Mouse (Mus musculus): ENCODE results near the gene Lrrc23. TPM values are rescaled to one million over a fixed set of nuclear protein-coding genes. Genes with fewer than 3 reads are reported as not detected.

Lrrc23 gene
- polyA plus RNA-seq, 1 experiment, result not detected

DNA sequence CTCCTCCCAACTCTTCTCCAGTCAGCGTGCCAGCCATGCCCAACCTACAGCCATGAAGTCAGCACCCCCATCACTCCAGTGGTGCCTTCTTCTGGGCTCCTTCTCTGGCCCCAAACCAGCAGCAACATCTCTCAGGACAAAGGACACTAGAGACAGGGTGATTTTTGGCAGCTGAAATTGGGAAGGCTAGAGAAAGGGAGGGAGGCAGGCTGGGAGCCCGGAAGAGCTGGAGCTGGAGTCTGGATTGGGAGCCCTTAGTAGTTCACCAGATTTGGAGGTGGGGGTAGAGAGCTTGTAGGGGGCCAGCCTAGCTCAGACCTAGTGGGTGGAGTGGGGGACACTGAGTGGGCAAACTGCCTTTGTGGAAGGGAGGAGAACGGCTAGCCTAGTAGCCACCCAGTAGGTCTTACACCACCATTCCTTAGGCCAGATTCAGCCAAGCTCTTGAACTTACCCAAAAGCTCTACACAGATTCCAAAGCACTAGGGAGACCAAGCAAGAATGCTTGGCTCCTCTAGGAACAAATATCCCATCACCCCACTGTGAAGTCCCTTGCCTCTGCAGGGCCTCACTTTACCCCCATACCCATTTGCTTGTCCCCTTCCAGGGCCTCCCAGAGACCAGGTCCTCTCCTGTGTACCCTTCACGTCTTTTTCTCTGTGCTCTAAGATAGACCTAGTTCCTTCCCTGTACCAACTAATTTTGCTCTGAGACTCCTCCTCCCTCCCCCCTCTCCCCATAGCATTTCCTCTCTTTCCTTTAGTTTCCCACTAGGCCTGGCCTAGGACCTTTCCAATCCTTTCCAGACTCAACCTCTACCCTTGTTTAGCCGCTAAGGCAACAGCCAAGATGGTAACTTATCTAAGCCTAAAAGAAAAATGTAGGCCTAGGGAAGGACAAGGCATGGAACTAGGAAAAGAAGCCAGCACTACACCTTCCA lies 21.3 kb downstream of the Lrrc23 start:
- Histone ChIP-seq H3K4me1 (ENCODE audit: control insufficient read depth, insufficient read depth, low read length) (peaks cover 9% of the 10 kb centered on the region), H3K4me3 (ENCODE audit: insufficient read depth, low read length) (peak overlapping the region; percentile 53), H3K27ac (ENCODE audit: insufficient read depth, low read length) (peak overlapping the region; percentile 99)
- TF ChIP-seq CTCF (IDR thresholded peaks at IDR 0.05; ENCODE audit: borderline replicate concordance, insufficient read depth, low read length) (no peak), POLR2A (IDR thresholded peaks at IDR 0.05; ENCODE audit: low read depth, low read length) (peak; percentile 85)

DNA sequence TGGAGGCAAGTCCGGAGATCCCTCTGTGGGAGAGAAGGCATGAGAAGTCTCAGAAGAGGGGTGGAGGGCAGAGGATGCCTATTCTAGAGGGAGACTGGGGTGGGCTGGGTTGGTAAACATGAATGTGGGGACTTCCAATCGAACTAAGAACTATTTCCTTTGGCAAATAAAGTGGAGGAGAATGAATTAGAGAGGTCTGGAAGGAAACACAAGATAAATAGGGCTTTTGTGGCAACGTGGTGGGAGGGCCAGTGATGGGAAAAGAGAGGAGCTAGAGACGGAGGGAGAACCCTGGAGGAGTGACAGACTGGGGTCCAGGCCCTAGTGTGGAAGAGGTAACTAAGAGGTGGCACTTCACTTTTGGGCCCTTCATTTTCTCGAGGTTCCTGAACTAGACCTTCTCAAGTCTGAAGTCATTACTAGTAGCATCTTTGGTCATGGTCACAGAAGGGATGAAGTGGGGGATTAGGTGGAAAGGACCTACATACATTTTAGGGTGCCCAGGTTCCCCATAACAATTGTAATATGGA lies 22.1 kb downstream of the Lrrc23 start:
- Histone ChIP-seq H3K4me1 (ENCODE audit: control insufficient read depth, insufficient read depth, low read length) (peaks cover 9% of the 10 kb centered on the region), H3K27ac (ENCODE audit: insufficient read depth, low read length) (peak overlapping the region; percentile 99), H3K4me3 (ENCODE audit: insufficient read depth, low read length) (peak overlapping the region; percentile 53)
- TF ChIP-seq POLR2A (IDR thresholded peaks at IDR 0.05; ENCODE audit: low read depth, low read length), result 0 out of 2 replicates have a peak, but pooled peaks have one; percentile 4
- TF ChIP-seq CTCF (IDR thresholded peaks at IDR 0.05; ENCODE audit: borderline replicate concordance, insufficient read depth, low read length), result no peak

DNA sequence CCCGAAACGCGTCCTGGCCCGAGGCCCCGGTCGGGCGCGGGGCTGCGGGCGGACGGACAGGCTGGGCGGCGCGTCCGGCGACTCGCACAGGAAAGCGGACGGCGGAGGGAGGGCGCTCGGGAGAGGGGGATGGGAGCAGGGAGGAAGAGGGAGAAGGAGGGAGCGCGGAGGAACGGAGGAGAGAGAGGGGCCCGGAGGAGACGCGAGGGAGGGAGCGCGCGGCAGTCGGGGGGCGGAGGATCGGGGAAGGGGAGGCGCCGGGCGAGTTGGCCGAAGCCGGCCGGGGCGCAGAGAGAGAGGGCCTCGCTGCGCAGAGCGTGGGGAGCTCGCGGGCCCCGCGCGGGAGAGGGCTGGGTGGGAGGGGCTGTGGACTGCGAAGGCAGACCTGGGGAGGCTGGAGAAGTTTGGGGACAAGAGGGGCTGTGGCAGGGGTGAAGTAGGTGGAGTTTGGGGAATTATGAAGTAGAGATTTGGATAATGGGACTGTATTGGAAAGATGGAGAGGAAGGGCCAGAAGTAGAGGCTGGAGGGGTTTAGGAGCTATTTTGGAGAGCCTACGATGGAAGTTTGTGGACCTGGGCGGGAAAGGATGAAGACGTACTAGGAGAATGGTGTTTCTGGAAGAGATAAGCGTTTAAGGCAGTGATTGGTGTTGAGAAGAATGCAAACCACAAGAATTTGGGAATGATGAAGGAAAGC lies 22.7 kb downstream of the Lrrc23 start:
- peak overlapping the region; percentile 99 for H3K27ac ChIP-seq (ENCODE audit: insufficient read depth, low read length)
- H3K4me1 ChIP-seq (ENCODE audit: control insufficient read depth, insufficient read depth, low read length), result peaks cover 9% of the 10 kb centered on the region
- peak overlapping the region; percentile 53 for H3K4me3 ChIP-seq (ENCODE audit: insufficient read depth, low read length)
- peak; percentile 64 for TF ChIP-seq POLR2A (IDR thresholded peaks at IDR 0.05; ENCODE audit: low read depth, low read length)
- no peak for TF ChIP-seq CTCF (IDR thresholded peaks at IDR 0.05; ENCODE audit: borderline replicate concordance, insufficient read depth, low read length)

DNA sequence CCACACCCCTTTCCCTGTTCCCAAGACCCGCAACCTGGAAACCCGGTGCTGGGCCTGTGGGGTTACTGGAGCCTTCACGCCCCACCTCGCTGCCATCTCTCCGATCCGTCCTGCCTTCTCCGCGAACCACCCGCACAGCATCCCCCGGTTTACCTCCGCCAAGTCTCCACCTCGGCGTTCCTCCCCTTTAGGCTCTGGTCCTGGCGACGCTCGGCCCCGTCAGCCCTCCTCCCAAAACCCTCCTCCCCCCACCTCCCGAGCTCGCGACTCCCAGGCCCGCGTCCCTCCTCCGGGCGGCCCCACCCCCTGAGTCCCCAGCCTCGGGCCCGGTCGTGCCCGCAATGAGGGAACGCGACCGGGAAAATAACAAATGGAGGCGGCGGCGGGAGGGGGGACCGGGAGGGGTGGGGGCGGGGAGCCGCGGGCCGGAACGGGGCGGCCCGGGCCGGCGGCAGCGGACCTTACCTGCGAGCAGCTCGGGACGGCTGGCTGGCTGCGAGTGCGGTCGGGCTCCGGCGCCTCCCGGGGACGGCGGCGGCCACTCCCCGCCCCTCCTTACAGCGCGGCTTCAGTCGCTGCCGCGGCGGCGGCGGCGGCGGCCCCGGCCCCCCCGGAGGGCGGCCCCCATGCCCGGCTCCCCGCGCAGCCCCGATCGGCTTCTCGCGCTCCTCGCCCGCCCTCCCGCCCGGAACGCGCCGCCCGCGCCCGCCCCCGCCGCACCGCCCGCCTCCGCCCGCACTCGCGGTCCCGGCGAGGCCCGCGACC lies 23.5 kb downstream of the Lrrc23 start, which contains the start of the genes Gm45234 and Atn1:
Gene Gm45234 (minus strand): TSS at position 191 of the 765 bp plus-strand sequence.
Gene Atn1 (minus strand): TSS at position 694 of the 765 bp plus-strand sequence.
- Histone ChIP-seq H3K4me3 (ENCODE audit: insufficient read depth, low read length) (peak within 1 kb of the TSS; percentile 77), H3K4me1 (ENCODE audit: control insufficient read depth, insufficient read depth, low read length) (peaks cover 9% of the 10 kb centered on the region), H3K27ac (ENCODE audit: insufficient read depth, low read length) (peak within 1 kb of the TSS; percentile 99)
- TF ChIP-seq CTCF (IDR thresholded peaks at IDR 0.05; ENCODE audit: borderline replicate concordance, insufficient read depth, low read length), result no peak
- peak; percentile 70 for TF ChIP-seq POLR2A (IDR thresholded peaks at IDR 0.05; ENCODE audit: low read depth, low read length)

DNA sequence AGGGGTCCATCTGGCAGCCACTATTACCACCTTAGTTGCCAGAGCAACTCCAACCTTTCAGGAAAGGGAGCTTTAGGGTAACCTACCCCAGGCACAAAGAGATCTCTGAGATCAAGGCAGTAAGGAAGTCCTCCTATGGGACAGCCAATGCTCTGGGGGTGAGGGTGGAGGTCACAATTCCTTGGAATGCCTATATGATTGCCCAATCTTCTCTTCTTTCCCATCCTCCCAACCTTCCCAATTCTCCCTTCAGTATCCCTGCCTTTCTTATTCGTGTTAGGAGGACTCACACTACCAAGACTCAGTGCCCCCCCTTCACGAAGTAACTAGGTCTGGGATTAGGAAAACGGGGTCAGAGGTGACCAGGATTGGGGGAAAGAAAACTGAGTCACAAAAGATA lies 24.2 kb downstream of the Lrrc23 start:
- Histone ChIP-seq H3K27ac (ENCODE audit: insufficient read depth, low read length) (peak overlapping the region; percentile 62), H3K4me1 (ENCODE audit: control insufficient read depth, insufficient read depth, low read length) (peaks cover 9% of the 10 kb centered on the region)
- TF ChIP-seq POLR2A (IDR thresholded peaks at IDR 0.05; ENCODE audit: low read depth, low read length) (no peak), CTCF (IDR thresholded peaks at IDR 0.05; ENCODE audit: borderline replicate concordance, insufficient read depth, low read length) (no peak)

DNA sequence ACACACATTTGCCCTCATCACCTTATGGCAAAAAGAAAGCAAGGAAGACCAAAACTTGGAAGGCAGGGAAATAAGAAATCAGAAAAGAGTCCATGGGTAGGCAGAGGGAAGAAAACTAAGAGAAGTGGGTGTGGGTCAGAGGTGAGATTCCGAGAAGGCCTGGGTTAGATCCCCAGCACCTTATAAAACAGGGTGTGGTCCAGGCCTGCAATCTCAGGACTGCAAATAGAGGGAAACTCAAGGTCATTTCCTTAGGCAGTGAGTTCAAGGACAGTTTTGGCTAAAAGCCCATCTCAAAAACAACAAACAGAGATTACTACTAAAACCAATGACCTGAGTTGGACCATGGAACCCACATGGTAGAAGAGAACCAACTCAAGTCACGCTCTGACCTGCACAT lies 25.7 kb downstream of the Lrrc23 start:
- Histone ChIP-seq H3K4me3 (ENCODE audit: insufficient read depth, low read length) (no peak overlapping the region), H3K4me1 (ENCODE audit: control insufficient read depth, insufficient read depth, low read length) (peaks cover 8% of the 10 kb centered on the region), H3K27ac (ENCODE audit: insufficient read depth, low read length) (no peak overlapping the region)
- TF ChIP-seq POLR2A (IDR thresholded peaks at IDR 0.05; ENCODE audit: low read depth, low read length), result no peak
- no peak for TF ChIP-seq CTCF (IDR thresholded peaks at IDR 0.05; ENCODE audit: borderline replicate concordance, insufficient read depth, low read length)

More for the DNA sequence above, 24.2 kb downstream of the Lrrc23 start:
- H3K4me3 ChIP-seq (ENCODE audit: insufficient read depth, low read length), result peak overlapping the region; percentile 77

DNA sequence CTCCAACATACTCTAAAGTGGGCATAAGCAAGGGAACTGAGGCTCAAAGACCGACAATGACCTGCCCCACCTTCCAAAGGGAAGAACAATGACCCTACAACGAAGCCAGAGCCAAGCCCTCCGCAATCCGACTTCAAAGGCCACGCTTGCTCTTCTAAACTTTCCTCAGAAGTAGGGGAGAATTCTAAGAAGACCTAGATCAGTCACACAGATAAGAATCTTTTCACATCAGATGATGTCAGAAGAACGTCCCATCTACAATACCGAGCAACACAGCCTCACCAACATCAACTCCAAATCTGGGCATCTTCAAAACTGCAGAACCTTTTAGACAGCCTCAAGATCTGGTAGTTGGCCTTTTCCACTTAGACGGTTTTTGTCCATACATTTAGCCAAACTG lies 29.1 kb downstream of the Lrrc23 start:
- Histone ChIP-seq H3K27ac (ENCODE audit: insufficient read depth, low read length) (no peak overlapping the region), H3K4me3 (ENCODE audit: insufficient read depth, low read length) (no peak overlapping the region), H3K4me1 (ENCODE audit: control insufficient read depth, insufficient read depth, low read length) (peaks cover 3% of the 10 kb centered on the region; the same call in 1 of the 2 replicates)
- no peak for TF ChIP-seq POLR2A (IDR thresholded peaks at IDR 0.05; ENCODE audit: low read depth, low read length)
- no peak for TF ChIP-seq CTCF (IDR thresholded peaks at IDR 0.05; ENCODE audit: borderline replicate concordance, insufficient read depth, low read length)

DNA sequence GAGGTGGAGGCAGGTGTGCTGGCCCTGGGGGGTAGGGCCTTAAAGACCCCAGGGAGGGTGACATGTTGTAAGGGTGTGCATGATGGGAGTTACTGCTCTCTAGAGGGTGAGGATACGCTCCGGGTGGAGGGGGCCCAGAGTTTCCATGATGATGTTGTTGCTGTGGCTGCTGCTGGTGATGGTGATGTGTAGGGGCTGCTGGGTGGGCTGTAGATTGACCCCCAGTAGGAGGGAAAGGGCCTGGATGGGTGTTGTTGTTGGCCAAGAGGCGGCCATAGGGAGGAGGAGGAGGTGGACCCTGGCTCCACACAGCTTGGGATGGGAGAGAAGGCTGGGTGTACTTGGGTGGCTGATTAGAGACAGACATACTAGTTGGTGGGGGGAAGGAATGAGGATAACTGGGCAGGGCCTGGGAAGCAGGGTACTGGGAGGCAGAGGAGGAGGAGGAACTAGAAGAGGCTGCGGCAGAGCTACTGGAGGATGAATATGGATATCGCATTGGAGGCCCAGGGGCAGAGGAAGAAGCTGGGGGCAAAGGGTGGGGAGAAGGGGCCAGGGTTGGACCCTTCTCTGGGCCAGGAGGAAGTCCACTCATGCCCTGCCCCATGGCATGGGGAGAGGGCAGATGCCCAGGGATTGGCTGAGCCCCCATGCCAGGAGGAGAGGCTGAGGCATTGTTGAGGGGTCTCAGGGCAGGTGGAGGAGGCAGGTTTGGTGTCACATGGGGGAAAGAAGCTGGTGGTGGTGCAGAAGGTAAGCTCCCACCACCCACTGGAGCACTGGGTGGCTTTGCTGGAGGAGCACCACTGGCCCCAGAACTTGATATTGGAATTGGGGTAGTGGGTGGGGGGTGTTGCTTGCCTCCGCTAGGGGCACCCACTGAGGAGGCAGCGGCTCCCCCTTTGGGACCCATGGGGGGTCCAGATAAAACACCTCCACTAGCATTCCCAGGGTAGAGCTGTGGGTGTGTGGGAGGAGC lies 32.6 kb downstream of the Lrrc23 start:
- no peak for TF ChIP-seq POLR2A (IDR thresholded peaks at IDR 0.05; ENCODE audit: low read depth, low read length)
- TF ChIP-seq CTCF (IDR thresholded peaks at IDR 0.05; ENCODE audit: borderline replicate concordance, insufficient read depth, low read length), result no peak
- H3K4me1 ChIP-seq (ENCODE audit: control insufficient read depth, insufficient read depth, low read length), result no peaks in the 10 kb centered on the region
- no peak overlapping the region for H3K27ac ChIP-seq (ENCODE audit: insufficient read depth, low read length)
- no peak overlapping the region for H3K4me3 ChIP-seq (ENCODE audit: insufficient read depth, low read length)

All from embryonic fibroblast, embryonic 13.5 days (primary cell).